Mouse (Mus musculus) fat pad, adult 2 months (tissue): ENCODE results near the gene Col15a1.

Experiments
- DNase-seq: peaks from one replicate; pipeline ENCODE4 v3.0.0-alpha.2; 2011; ENCODE audit warnings: low read depth, low spot score; ENCODE audit errors: extremely low read depth

Gene Col15a1

DNA sequence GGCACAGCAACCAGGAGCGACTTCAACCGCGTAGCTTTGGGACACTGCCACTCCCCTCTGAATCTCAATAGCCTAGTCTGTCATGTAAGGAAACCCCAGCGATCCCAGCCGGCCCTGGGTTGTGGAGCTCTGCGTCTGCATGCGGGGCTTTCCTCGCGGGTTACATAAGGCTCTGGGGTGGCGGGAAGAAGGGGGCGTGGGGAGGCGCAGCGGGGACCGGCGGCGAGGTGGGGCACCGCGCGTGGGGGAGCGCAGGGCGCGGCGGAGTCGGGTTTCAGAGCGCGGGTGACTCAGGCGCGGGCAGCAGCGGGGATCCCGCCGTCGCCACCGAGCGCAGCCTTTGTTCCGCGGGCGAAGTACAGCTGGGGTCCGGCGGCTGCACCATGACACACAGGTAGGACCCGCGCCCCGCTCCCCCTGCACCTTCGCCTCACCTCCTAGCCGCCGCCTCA lies at the start of gene Col15a1:
Gene Col15a1, plus strand, starts transcription at position 193 of the 452 bp plus-strand sequence.
- DNase-seq, result no peak

DNA sequence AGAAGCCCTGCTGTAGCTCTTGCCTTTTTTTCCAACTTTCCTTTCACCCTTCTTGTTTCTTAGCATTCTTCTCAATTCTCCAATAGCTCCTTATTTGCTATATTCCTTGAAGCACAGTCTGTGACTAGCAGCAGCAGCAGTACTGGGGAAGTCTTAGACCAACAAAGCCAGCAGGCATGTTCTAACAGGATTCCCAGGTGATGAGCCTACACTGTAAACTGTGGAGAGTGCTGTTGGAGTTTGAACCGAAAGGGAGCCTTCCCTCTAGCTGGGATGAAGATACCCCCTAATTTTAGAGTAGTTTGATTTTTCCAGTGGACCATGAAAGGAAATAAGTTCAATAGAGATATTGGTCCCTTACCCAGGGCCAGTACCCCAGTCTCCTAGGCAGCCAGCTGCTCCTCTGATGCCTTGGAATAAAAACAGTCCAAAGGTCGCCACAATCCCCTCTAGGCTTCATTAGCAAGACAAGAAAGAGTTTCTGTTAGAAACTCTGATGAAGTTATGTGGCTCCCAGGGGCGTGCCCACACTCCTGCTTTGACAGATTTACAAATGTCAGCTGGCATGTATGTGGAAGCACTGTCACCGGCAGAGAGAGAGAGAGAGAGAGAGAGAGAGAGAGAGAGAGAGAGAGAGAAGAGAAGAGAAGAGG lies 46.7 kb upstream of the Col15a1 start:
- no peak for DNase-seq

DNA sequence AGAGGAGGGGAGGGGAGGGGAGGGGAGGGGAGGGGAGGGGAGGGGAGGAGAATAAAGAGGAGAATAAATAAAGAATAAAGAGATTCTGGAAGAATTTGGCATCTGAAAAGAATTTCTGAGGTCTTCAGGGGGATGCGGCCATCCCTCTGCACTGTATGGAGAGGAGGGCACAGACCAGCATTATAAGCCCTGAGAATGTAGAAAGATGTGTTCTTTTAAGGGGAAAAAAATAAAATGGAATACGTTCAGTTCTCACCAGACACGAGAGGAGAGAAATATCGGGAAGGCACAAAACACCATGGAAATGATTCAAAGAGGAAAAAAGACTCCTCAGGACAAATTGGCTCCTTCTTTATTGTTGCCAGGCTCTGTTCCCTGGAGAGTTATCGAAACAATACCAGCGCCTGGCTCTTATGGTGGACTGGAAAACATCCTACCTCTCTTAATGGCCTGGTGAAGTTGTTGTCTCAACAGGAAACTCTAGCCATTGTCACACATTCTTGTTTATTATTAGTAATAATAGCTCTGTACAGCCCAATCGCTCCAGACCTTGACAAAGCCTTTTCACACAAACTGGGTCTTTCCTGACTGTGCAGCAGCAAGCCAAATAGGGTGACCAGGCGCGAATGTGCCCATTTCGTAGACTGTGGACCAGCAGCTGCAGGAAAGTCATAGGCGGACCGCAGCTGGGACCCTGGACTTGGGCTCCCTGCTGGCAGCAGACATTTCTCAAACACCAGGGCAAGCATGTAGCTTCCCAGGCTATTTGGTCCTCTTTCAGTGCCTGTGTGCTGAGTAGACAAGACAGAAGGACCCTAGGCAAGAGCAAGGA lies 46.0 kb upstream of the Col15a1 start:
- no peak for DNase-seq

DNA sequence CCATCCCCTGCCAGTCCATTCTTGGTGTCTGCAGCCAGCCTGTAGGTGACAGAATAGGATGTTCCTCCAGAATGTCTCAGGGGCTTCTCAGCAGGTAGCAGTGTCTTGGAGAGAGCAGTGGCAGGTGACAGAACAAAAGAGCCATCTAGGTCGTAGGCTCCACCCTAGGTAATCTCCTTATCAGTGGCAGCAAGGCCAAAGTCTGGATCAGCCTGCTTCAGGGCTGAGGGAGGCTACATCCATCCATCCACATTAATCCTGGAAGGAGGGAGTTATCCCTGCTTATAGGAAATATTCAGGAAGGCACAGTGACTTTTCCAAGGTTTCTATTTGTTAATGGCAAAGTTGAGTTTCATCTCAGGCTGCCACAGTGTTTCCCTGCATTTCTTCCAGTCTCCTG lies 35.6 kb upstream of the Col15a1 start:
- DNase-seq, result no peak

DNA sequence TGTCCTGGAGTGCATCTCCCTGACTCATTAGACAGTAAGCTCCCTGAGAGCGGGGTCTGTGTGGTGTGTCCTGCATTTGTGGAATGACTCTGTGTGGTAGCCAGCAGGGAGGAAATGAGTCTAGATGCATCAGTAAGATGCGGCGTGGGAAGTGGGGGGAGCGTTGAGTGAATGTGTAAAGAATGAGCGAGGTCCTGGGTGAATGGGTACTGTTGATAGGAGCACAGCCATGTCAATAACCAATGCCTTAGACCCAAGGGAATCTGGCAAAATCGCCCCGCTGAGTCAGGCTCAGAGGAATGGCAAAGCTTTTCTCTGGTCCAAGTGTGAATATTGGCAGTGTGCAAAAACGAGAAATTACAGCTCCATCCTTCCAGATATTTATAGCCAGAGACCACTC lies 30.9 kb upstream of the Col15a1 start:
- DNase-seq, result no peak

DNA sequence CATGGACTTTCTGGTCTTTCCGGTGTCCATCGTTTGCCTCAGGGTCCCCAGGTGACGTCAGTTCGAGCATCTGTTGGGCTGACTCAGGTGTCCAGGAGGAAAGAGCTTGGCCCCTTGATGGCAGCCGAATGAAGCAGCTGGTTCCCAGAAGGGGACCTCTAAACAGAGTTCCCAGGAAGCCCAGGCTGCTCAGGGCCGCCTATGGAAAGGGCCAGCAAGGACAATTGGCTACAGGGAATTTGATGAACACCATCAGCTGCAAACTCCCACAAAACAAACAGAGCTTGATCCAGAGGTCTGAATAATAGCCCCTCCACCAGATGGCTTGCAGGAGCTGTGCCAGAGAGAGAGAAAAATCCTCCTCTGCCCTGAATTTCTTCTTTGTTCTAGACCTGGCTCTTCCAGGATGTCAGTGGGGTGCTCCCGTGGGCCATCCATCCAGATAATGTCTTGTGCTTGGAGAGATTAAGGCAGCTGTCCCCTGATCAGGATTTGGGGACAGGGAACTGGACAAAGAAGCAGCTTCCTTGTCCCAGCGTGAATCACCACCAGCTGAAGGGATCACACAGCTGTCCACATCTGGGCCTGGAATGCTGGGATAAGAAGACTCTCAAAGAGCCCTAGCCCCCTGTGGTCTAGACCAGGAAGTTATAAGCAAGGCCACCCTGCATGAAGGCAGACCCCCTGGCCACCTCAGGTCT lies 29.6 kb upstream of the Col15a1 start:
- no peak for DNase-seq

DNA sequence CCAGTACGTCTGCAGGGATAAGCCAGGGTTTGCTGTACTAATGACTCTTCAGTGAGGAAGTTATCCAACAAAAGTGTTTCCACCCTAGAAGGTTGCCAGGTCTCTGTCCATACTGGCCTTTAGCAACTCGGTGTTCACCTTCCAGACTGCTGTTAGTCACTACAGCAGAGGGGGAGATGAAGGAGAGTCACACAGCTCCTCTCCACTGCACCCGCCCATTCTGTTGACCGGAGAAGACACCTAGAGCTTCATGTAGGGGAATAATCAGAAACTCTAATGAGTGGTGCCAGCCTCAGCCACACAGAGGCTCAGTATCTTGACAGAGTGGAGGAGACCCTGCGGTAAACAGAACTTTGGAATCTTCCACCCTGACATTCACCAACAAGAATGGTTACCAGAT lies 28.4 kb upstream of the Col15a1 start:
- no peak for DNase-seq

DNA sequence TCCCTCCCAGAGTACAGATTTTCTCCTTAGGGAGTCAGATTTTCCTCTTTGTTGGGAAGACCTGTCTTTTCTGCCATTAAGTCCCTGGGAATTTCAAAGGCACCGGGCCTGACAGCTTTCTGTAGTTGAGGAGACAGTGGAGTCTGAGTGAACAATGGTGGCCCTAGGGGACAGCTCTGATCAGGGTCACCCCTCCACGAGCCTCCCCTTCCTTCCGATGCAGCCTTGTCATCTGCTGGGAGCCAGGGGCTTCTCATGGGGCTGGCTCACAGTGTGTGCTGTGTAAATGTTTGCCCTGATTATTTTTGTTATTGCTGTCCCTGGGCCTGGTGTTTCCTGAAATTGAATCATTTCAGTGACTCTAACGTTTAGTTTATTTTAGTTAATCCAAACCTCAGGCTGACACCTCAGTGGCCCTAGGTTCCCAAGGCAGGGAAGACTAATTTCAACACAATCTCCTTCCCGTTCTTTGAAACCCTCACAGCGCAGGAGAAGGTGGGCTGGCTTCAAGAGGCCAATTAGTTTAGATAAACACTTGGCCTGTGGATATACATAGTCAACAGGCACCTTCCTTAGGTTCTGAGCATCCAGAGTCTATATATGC lies 23.8 kb upstream of the Col15a1 start:
- DNase-seq, result no peak

DNA sequence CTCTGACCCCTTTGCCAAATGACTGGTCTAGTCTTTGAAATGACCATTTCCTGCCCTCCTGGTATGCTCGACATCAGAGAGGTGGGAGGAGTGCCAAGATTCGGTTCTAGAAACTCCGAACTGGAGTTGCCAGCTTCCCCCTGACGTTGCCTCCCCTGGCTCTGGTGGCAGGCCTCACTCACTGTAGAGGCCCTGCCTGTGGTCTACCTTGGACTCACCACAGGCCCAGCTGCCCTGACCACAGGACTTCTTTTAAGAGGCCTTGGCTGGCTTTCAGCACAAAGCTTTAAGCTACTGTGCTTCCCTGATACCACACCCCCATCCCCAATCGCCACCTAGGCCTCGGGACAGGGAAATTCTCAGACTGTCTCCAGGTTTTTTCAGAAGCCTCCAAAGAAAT lies 21.4 kb upstream of the Col15a1 start:
- no peak for DNase-seq

DNA sequence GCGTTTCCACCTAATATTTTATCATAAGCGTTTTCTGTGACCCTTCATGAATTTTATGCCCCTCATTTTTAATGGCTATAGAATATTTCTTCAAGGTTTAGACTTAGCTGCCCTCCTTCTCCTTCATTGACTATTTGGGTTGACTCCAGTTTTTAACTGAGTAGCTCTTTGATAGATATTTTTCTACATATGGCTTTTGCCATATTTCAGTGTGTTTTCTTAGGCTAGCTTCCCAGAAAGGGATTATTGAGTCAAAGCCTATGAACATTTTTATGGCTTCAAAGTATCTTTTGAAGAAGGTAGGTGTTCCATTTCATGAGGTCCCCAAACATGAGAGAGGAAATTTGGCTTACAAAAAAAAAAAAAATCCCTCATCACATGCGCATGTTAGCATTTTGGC lies 11.8 kb upstream of the Col15a1 start:
- no peak for DNase-seq

DNA sequence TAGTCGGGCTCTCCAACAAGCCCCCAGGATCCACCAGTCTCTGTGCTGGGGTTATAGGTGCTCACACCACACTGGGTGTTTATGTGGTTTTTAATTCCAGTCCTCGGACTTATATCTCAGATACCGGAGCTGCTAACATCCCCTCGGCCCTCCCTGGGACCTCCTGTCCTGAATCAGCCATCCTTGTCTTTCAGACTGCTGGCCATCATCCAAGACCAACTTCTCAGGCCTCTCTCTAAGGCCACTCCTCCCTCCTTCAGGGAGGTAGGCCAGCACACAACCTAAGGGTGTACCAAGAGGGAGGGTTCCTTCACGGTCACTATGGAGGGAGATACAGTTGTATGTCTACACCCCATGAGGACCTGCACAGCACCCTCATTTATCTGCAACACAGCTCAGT lies 4.3 kb upstream of the Col15a1 start:
- no peak for DNase-seq

DNA sequence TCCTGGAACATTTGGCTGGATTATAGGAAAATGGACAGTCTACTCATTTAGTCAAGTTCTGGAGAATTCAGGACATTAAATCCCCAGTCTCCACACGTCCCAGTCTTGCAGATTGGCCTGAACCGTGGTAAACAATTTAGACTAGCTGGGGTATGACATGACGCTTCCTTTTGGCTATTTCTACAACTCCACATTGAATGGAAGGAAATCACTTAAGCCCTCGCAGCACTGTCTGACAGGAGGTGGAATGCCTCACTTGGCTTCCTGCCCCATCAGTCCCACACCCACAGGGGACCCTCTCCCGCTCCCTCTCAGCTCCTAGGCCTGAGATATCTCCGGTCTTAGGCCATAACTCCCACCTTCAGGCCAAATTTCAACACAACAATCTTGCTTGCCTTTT lies 2.1 kb upstream of the Col15a1 start:
- no peak for DNase-seq

DNA sequence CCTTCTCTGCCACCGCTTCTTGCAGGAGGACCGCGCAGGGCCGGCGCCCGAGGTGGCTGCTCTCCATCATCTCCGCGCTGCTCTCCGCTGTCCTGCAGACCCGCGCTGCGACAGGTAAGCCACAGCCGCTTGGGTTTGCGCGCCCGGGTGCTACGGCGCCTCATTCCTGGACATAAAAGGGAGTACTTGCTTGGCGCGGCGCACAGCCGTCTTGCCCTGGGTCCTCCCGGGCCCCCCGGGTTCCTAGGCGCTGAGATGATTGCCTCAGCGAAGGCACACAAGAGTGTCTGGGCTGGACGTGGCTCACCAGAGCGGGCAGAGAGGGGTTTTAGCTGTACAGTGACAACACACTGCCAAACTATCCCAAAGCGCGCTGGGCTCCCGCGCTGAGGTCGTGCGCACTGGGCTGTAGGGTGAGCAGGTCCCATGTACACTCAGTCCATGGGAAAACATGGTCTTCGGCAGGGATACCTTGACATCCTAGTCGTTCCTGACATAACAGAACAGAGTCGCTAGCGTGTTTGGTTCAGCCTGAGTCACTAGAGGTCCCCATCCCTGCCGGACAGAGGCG lies 545 bp downstream of the Col15a1 start:
- DNase-seq, result no peak

DNA sequence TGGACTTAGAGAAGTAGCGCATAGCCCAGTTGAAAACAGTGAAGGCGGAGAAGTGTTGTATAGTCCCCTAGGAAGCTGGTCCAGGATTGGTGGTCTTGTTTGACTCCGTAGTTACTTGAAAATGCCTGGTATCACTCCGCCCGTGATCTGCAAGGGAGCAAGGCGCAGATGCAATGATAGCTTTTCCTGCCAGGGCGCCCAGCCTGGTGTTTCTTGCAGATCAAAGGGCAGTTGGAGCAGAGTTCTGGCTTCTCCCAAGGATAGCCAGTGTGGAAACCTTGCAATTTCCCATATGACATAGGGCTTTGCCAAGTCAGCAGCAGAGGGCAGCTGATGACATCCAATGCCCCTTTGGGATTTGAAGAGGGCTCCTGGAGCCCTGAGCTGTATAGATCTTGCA lies 1.5 kb downstream of the Col15a1 start:
- DNase-seq, result no peak

DNA sequence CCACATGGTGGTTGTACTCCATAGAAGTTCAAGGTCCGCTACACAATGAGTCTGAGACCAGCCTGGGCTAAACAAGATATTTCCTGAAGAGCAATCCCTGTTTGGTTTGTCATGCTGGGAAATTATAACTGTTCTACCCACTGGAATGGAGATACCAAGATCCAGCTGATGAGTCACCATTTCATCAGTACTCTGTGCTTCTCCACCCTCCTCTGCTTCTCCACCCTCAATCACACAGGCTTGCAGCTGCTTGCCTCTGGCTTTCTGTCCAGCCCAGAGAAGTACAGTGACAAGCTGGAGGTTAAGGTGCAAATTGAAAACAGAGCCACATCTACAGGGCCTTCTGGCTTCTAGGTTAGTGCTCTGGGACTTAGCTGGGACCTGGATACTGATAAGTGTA lies 10.9 kb downstream of the Col15a1 start:
- DNase-seq, result no peak

DNA sequence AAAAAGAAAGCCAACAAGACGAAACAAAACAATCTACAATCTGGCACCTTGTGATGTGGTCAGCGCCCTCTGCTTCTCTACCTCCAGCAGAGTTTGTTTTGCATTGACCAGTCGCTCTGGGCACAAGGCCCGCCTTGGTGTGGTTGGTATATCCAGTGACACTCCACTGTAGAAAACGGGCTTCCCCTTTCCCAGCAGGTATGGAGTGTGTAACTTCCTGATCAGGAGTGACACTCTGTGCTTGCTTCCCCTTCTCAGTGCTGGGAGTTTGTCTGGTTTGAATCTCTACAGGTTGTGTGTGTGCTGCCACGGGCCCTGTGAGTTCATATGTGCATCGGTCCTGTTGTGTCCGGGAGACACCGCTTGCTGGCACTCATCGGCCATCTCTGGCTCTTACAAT lies 11.4 kb downstream of the Col15a1 start:
- no peak for DNase-seq

DNA sequence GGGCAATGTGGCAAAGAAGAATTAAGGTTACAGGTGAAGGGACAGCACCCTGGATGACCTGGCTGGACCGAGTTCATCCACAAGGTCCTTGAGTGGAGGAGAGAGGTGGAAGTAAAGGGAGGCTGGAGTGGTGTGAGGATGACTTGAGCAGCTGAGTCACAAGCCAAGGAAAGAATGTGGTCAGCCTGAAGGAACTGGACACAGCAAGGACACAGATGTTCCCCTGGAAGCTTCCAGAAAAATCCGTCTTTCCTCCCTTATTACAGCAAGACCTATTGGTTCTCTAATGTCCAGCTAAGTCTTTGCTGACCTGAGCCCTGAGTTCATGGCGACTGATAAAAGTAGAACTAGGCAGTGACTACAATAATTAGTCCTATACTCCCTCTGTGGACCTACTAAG lies 12.6 kb downstream of the Col15a1 start:
- no peak for DNase-seq

DNA sequence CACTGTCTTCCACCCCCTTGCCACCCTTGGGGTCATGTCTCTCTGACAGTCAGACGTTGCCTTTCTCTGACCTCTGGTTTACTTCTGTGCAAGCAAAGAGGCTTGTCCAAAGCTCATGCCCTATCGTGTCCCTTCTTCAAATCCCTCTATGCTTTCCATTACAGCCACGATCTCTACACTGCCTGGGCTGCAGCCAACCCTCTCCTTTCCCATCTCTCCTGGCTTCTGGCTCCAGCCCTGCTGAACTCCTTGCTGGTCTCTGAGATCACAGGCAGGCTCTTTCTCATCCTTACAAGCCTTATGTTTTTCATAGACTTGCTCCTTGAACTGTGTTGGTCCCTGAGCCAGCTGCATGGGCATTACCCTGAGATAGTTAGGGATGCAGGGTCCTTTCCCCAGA lies 14.2 kb downstream of the Col15a1 start:
- DNase-seq, result no peak

DNA sequence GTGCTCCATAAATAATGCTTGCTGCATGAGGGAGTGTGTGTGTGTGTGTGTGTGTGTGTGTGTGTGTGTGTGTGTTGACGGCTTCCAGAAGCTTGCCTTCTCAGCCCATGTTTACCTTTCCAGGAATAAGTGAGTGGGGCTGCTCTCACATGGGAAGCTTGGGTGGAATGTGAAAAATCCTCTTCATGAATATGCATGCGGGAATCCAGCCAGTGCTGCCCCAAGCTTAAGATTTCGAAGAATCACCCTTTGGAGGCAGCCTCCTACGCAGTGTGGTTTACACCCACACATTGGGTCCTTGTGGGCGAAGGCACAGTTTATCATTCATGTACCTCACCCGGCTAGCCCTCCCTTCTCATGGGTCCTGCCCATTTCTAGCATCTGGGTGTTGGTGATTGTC lies 18.0 kb downstream of the Col15a1 start:
- no peak for DNase-seq

DNA sequence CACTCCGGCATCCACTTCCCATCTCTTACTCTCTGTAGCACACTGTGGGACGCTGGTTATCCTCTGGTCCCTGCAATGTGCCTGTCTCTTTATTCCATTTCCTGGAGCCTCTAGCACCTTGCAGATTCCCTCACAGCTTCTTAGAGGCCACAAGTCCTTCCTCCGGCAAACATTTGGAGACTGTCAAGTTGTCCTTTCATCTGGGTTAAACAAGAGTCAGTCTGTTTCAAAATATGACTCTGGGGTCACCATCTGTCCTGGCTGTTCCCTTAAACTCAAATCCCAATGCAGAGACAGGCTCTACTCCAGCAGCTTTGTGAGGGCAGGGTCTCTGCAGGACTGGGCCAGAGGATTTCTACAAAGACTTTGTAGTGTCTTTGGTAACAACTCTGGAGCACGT lies 19.1 kb downstream of the Col15a1 start:
- DNase-seq, result no peak

DNA sequence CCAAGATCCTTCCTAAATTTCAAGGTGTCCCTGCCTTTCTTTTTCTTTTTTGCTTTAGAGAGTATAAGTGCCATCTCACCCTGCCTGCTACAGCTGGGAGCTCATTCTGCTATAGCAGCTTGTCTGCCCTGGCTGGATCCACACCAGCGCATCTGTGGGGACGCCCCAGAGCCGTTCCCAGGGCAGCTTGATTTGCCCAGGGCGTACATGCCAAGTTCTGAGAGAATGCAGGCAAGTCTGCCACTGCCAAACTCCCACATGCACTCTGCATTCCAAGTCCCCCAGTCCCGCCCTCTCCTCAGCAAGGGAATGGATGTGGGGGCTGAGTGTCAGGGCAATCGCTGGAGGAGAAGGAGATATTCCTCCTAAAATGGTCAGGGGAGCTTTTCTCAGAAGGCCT lies 19.8 kb downstream of the Col15a1 start:
- DNase-seq, result no peak
